Mouse (Mus musculus): ENCODE measurements around the gene Olfr30.
"Not testable (repeated sequence)": the region's sequence is repeated elsewhere in the genome, so short reads cannot be mapped to it uniquely, and the experiment has no call there.

Olfr30 gene

GRCm38 (mm10) chr11:58462170-58462569 lies at the start of gene Olfr30:
Gene Olfr30, minus strand, starts transcription at chr11:58462270.
- in situ Hi-C loops (cut with MseI, MboI): no loop called here

- in situ Hi-C loops (cut with MseI, MboI): not testable (repeated sequence)
These were observed 47.0 kb upstream of the Olfr30 start for GRCm38 (mm10) chr11:58509058-58509457.

- in situ Hi-C loops (cut with MseI, MboI): not testable (repeated sequence)
These were observed 40.4 kb upstream of the Olfr30 start, which contains the start of gene Olfr331 for GRCm38 (mm10) chr11:58502472-58502871. Gene Olfr331, minus strand, starts transcription at chr11:58502572.

GRCm38 (mm10) chr11:58499290-58499689 lies 37.2 kb upstream of the Olfr30 start:
- in situ Hi-C loops (cut with MseI, MboI): no loop called here

- in situ Hi-C loops (cut with MseI, MboI): no loop called here
These were observed 36.7 kb upstream of the Olfr30 start for GRCm38 (mm10) chr11:58498761-58499160.

- in situ Hi-C loops (cut with MseI, MboI): no loop called here
These were observed 30.4 kb upstream of the Olfr30 start, which contains the start of gene Olfr332 for GRCm38 (mm10) chr11:58492455-58492854. Gene Olfr332, minus strand, starts transcription at chr11:58492555.

GRCm38 (mm10) chr11:58453592-58453991 lies 8.5 kb downstream of the Olfr30 start:
- in situ Hi-C loops (cut with MseI, MboI): no loop called here

- in situ Hi-C loops (cut with MseI, MboI): no loop called here
These were observed 9.3 kb downstream of the Olfr30 start, which contains the start of gene Lypd9 for GRCm38 (mm10) chr11:58452759-58453158. Gene Lypd9, minus strand, starts transcription at chr11:58452923.

- in situ Hi-C loops (cut with MseI, MboI): no loop called here
These were observed 24.2 kb downstream of the Olfr30 start for GRCm38 (mm10) chr11:58437866-58438265.

GRCm38 (mm10) chr11:58432259-58432658 lies 29.8 kb downstream of the Olfr30 start, which contains the start of gene Gm12253:
Gene Gm12253, plus strand, starts transcription at chr11:58432559.
- in situ Hi-C loops (cut with MseI, MboI): no loop called here

GRCm38 (mm10) chr11:58420815-58421214 lies 41.3 kb downstream of the Olfr30 start, which contains the start of gene 1810065E05Rik:
Gene 1810065E05Rik, plus strand, starts transcription at chr11:58421111.
- in situ Hi-C loops (cut with MseI, MboI): no loop called here

- in situ Hi-C loops (cut with MseI, MboI): no loop called here
These were observed 43.7 kb downstream of the Olfr30 start for GRCm38 (mm10) chr11:58418336-58418735.

- in situ Hi-C loops (cut with MseI, MboI): no loop called here
These were observed 54.0 kb downstream of the Olfr30 start for GRCm38 (mm10) chr11:58408066-58408465.

All from mouse trophoblast stem cell (cell line).